Mouse (Mus musculus): ENCODE data around the gene Gata2.

DNA sequence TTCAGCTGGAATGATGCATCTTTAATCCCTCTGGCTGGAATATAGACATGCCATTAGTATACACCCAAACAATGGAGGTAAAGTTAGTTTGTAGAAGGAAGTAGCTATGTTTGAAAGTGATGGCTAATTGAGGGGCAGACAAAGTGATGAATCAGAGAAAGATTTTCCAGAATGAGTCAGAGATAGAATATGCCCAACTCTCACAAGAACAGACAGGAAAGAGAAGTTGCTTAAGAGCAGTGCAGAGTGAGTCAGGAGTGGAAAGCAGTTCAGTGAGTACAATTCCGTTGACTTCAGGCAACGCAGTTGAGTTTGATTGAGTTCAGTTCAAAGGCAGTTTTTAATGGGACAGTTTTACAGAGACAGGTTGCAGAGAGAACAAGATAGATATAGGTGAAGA lies 19.0 kb upstream of the Gata2 start:
- TF ChIP-seq CTCF (IDR thresholded peaks at IDR 0.05; ENCODE audit: low read depth) (no peak), EP300 (optimal IDR thresholded peaks at IDR 0.05) (no peak)

Measured in stomach, postnatal 0 days (tissue).